Mouse (Mus musculus) adrenal gland, adult 18-20 months (tissue): ENCODE data around the gene Arhgap45. TPM values are rescaled to one million over a fixed set of nuclear protein-coding genes. Genes with fewer than 3 reads are reported as not detected.

ENCODE experiments used
- DNase-seq, 2 experiments: peaks; one replicate each; pipeline ENCODE4 v3.0.0; 2021 to 2022; ENCODE audit warnings: low spot score in 2 of 2
- total RNA-seq, 2 experiments: library from RNA; stranded (reverse); gene quantifications; 1 replicate in 1 of 2; 2 replicates in 1 of 2; pipeline ENCODE4 v1.2.3; 2021

Gene Arhgap45
- total RNA-seq, 2 experiments from 2014 or later: 5.5 to 7.3 TPM

- no peak for DNase-seq
Observed at GRCm38 (mm10) chr10:80013609-80014008, 2.8 kb upstream of the Arhgap45 start.

GRCm38 (mm10) chr10:80014484-80015290, 1.8 kb upstream of the Arhgap45 start:
- DNase-seq: no peak

- DNase-seq: no peak
Observed at GRCm38 (mm10) chr10:80015583-80015982, 870 bp upstream of the Arhgap45 start.

- DNase-seq: no peak
Observed at GRCm38 (mm10) chr10:80016931-80017330, 478 bp downstream of the Arhgap45 start.

GRCm38 (mm10) chr10:80017361-80017760, 908 bp downstream of the Arhgap45 start:
- DNase-seq: no peak

- DNase-seq: no peak
Observed at GRCm38 (mm10) chr10:80017771-80018170, 1.3 kb downstream of the Arhgap45 start.

- DNase-seq: no peak
Observed at GRCm38 (mm10) chr10:80018739-80019297, 2.4 kb downstream of the Arhgap45 start.

GRCm38 (mm10) chr10:80019471-80020131, 3.1 kb downstream of the Arhgap45 start:
- no peak for DNase-seq

GRCm38 (mm10) chr10:80020191-80020590, 3.7 kb downstream of the Arhgap45 start:
- no peak for DNase-seq

GRCm38 (mm10) chr10:80020603-80021319, 4.3 kb downstream of the Arhgap45 start:
- no peak for DNase-seq

- DNase-seq: no peak
Observed at GRCm38 (mm10) chr10:80021320-80021641, 4.8 kb downstream of the Arhgap45 start.

- no peak for DNase-seq
Observed at GRCm38 (mm10) chr10:80022164-80022563, 5.7 kb downstream of the Arhgap45 start.

GRCm38 (mm10) chr10:80022806-80023205, 6.4 kb downstream of the Arhgap45 start:
- DNase-seq: no peak

- no peak for DNase-seq
Observed at GRCm38 (mm10) chr10:80023758-80024157, 7.3 kb downstream of the Arhgap45 start.

GRCm38 (mm10) chr10:80024229-80025043, 8.0 kb downstream of the Arhgap45 start:
- DNase-seq: no peak

GRCm38 (mm10) chr10:80025044-80025347, 8.5 kb downstream of the Arhgap45 start:
- DNase-seq: no peak

- no peak for DNase-seq
Observed at GRCm38 (mm10) chr10:80025463-80025862, 9.0 kb downstream of the Arhgap45 start.

- DNase-seq: no peak
Observed at GRCm38 (mm10) chr10:80025889-80026288, 9.4 kb downstream of the Arhgap45 start.

- DNase-seq: no peak
Observed at GRCm38 (mm10) chr10:80027681-80028520, 11.4 kb downstream of the Arhgap45 start.

GRCm38 (mm10) chr10:80028521-80028846, 12.0 kb downstream of the Arhgap45 start:
- DNase-seq: no peak
